12 mouse cellular contexts compared by ENCODE assay signal in genomic region chr8:122937545-122938053, GRCm38 (mm10).
DNase-seq lines count a peak whose midpoint lies in the region; ATAC-seq and TF ChIP-seq lines count a peak whose summit lies in the region.
"Had no signal": no experiment of that assay in that cellular context is flagged by ENCODE, and none has a peak within 500 bp of the region (broad histone marks: within the 10 kb centered on the region; RNA-seq: fewer than 3 reads in every experiment).

No protein-coding gene starts in this region.

- TF ChIP-seq CTCF in gastrocnemius, adult 2 months (IDR thresholded peaks at IDR 0.05): no peak
- no peak for TF ChIP-seq CTCF in lung, adult 2 months (IDR thresholded peaks at IDR 0.05; ENCODE audit: insufficient read depth, low read length)

- H3K4me3 ChIP-seq in gastrocnemius, adult 2 months: no peak overlapping the region
- H3K4me3 ChIP-seq in lung, adult 2 months (replicated peaks; ENCODE audit: extremely low read depth, low read depth, low read length): no peak overlapping the region
- H3K4me3 ChIP-seq: midbrain, embryonic 10.5 days had no signal

- ATAC-seq in monocyte, adult 5-6 weeks (replicated peaks; ENCODE audit: insufficient number of reproducible peaks, low FRiP score, low TSS enrichment, poor library complexity, severe bottlenecking): peak; percentile 16; the same call in 1 of the 2 replicates

- peak overlapping the region; percentile 75 for H3K27ac ChIP-seq in gastrocnemius, adult 2 months
- H3K27ac ChIP-seq: midbrain, embryonic 10.5 days had no signal

- H3K4me1 ChIP-seq in lung, adult 2 months (ENCODE audit: control insufficient read depth, insufficient read depth, low read length): peaks cover 41% of the 10 kb centered on the region

- intact Hi-C loops in gastrocnemius, adult 2 months (cut with DNase I): no loop called here
- intact Hi-C loops in gastrocnemius, postnatal 14 days (cut with DNase I; ENCODE audit: low total_unique reads): no loop called here
- intact Hi-C loops in left cerebral cortex, postnatal 14 days (cut with DNase I): no loop called here

- TF ChIP-seq POLR2A in lung, adult 2 months (IDR thresholded peaks at IDR 0.05; ENCODE audit: borderline replicate concordance, extremely low read depth, low read depth, low read length): no peak

- DNase-seq in gastrocnemius, adult 2 months: no peak
- DNase-seq in gastrocnemius, postnatal 14 days: no peak
- DNase-seq in lung, postnatal 25 days (ENCODE audit: low spot score): peak; percentile 53
- DNase-seq in lung, adult 2 months: no peak
- DNase-seq in cerebellum, adult 9-11 months: peak; percentile 66
- DNase-seq in thymus, postnatal 25 days: no peak
- no peak for DNase-seq in left cerebral cortex, postnatal 14 days (ENCODE audit: low spot score in 2 of 2)
- DNase-seq: adrenal gland, adult 8-10 months; heart, postnatal 14 days; thymus, adult 18-20 months had no signal

- 41% methylated on average over 2 of the region's 2 CpGs for WGBS in lung, adult 2 months

Comparison
In these comparisons a context has a peak if more than half of its experiments do, and no peak if none do; other contexts are left out.
1. DNase-seq: peak in lung, postnatal 25 days (single experiment) and cerebellum, adult 9-11 months (single experiment); none in gastrocnemius, adult 2 months (single experiment), gastrocnemius, postnatal 14 days (single experiment), lung, adult 2 months (single experiment), thymus, postnatal 25 days (single experiment) and left cerebral cortex, postnatal 14 days (0 of 2).